Mouse (Mus musculus) thymus, postnatal 4 days (tissue): Measurements from ENCODE around the gene Gm3460.
"Not testable (repeated sequence)": the region's sequence is repeated elsewhere in the genome, so short reads cannot be mapped to it uniquely, and the experiment has no call there.

Experiments used
- DNase-seq: peaks from one replicate; pipeline ENCODE4 v3.0.0; 2021

The Gm3460 gene

DNA sequence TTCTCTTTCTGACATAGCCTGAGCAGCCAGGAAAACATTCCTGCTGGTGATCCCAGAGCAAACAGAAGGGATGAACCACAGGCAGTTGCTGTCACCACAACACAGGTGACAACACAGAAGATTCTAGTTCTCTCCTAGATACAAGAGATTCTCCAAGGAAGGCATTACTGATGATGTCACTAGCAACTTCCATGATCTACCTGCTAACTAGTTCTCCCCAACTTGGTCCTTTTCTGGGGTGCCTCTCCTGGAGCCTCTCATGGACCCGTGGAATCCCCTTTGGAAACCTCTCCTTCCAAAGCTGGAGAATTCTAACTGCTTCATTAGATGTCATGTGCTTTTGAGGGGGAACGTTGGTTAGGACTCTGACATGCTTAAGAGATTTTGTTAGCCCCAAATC is at the start of gene Gm3460:
Gm3460 (minus strand) TSS at position 101 of the 400 bp plus-strand sequence.
- DNase-seq: not testable (repeated sequence)

GRCm38 (mm10) chr14:6606436-6606835 is 15.8 kb downstream of the Gm3460 start:
- peak; percentile 5 for DNase-seq

GRCm38 (mm10) chr14:6605004-6605403 is 17.2 kb downstream of the Gm3460 start:
- DNase-seq: peak; percentile 29

- peak; percentile 3 for DNase-seq
Observed at GRCm38 (mm10) chr14:6604551-6604950, 17.7 kb downstream of the Gm3460 start.

GRCm38 (mm10) chr14:6590513-6590912 is 31.7 kb downstream of the Gm3460 start, which contains the start of gene Gm3629:
Gene Gm3629, minus strand, starts transcription at chr14:6590613.
- DNase-seq: not testable (repeated sequence)
